Mouse (Mus musculus) left cerebral cortex, postnatal 4 days (tissue): ENCODE data around the gene Zscan21. TPM values are rescaled to one million over a fixed set of nuclear protein-coding genes. Genes with fewer than 3 reads are reported as not detected.

ENCODE experiments used
- DNase-seq: peaks from one replicate; pipeline ENCODE4 v3.0.0-alpha.2; 2022
- intact Hi-C: fragments of 180-260 bp; cut with DNase I; formaldehyde crosslinking; loops from one replicate; pipeline ENCODE4 v1.15.1; 2025
- total RNA-seq, 2 experiments: library from RNA; stranded (reverse); gene quantifications; 2 replicates each; pipeline ENCODE4 v1.2.3; 2021

Zscan21 gene
- total RNA-seq, 2 experiments from 2014 or later = 34.9 to 35.7 TPM

GRCm38 (mm10) chr5:138117199-138118015 is 704 bp downstream of the Zscan21 start:
- peak; percentile 9 for DNase-seq
- intact Hi-C loops = no loop called here

- DNase-seq = no peak
- intact Hi-C loops = no loop called here
These were observed 1.3 kb downstream of the Zscan21 start for GRCm38 (mm10) chr5:138118041-138118440.

- intact Hi-C loops = no loop called here
- no peak for DNase-seq
These were observed 15.8 kb downstream of the Zscan21 start for GRCm38 (mm10) chr5:138132425-138133064.

GRCm38 (mm10) chr5:138137257-138137656 is 20.6 kb downstream of the Zscan21 start:
- no peak for DNase-seq
- intact Hi-C loops = no loop called here

GRCm38 (mm10) chr5:138137935-138138549 is 21.3 kb downstream of the Zscan21 start:
- intact Hi-C loops = no loop called here
- DNase-seq = no peak

GRCm38 (mm10) chr5:138138585-138138984 is 21.9 kb downstream of the Zscan21 start:
- no peak for DNase-seq
- intact Hi-C loops = no loop called here

- no peak for DNase-seq
- intact Hi-C loops = no loop called here
These were observed 37.7 kb downstream of the Zscan21 start for GRCm38 (mm10) chr5:138154390-138154789.

- peak; percentile 84 for DNase-seq
These were observed 38.8 kb downstream of the Zscan21 start, which contains the start of gene Zfp113 for GRCm38 (mm10) chr5:138155443-138155976. Gene Zfp113, minus strand, starts transcription at chr5:138155744.

GRCm38 (mm10) chr5:138160224-138160762 is 43.6 kb downstream of the Zscan21 start:
- no peak for DNase-seq
- intact Hi-C loops = no loop called here

More at GRCm38 (mm10) chr5:138155443-138155976, 38.8 kb downstream of the Zscan21 start, which contains the start of gene Zfp113:
- intact Hi-C loops = no loop called here

GRCm38 (mm10) chr5:138160842-138161665 is 44.4 kb downstream of the Zscan21 start, which contains the start of gene Cops6:
Gene Cops6, plus strand, starts transcription at chr5:138161071.
- peak; percentile 95 for DNase-seq
- intact Hi-C loops = no loop called here

GRCm38 (mm10) chr5:138163046-138163445 is 46.3 kb downstream of the Zscan21 start:
- DNase-seq = no peak
- intact Hi-C loops = no loop called here

GRCm38 (mm10) chr5:138163610-138164009 is 46.9 kb downstream of the Zscan21 start:
- intact Hi-C loops = no loop called here
- no peak for DNase-seq

- no peak for DNase-seq
- intact Hi-C loops = no loop called here
These were observed 48.9 kb downstream of the Zscan21 start for GRCm38 (mm10) chr5:138165594-138165993.

GRCm38 (mm10) chr5:138170936-138171561 is 54.3 kb downstream of the Zscan21 start:
- DNase-seq = peak; percentile 98
- intact Hi-C loops = no loop called here

- intact Hi-C loops = no loop called here
- DNase-seq = peak; percentile 99
These were observed 55.2 kb downstream of the Zscan21 start, which contains the start of the genes Ap4m1 and Mcm7 for GRCm38 (mm10) chr5:138171695-138172491. Gene Ap4m1, plus strand, starts transcription at chr5:138172002. Gene Mcm7, minus strand, starts transcription at chr5:138172422.

GRCm38 (mm10) chr5:138173217-138173616 is 56.5 kb downstream of the Zscan21 start:
- no peak for DNase-seq
- intact Hi-C loops = no loop called here
